Mouse (Mus musculus): ENCODE measurements around the gene 4933424G06Rik.

The 4933424G06Rik gene

DNA sequence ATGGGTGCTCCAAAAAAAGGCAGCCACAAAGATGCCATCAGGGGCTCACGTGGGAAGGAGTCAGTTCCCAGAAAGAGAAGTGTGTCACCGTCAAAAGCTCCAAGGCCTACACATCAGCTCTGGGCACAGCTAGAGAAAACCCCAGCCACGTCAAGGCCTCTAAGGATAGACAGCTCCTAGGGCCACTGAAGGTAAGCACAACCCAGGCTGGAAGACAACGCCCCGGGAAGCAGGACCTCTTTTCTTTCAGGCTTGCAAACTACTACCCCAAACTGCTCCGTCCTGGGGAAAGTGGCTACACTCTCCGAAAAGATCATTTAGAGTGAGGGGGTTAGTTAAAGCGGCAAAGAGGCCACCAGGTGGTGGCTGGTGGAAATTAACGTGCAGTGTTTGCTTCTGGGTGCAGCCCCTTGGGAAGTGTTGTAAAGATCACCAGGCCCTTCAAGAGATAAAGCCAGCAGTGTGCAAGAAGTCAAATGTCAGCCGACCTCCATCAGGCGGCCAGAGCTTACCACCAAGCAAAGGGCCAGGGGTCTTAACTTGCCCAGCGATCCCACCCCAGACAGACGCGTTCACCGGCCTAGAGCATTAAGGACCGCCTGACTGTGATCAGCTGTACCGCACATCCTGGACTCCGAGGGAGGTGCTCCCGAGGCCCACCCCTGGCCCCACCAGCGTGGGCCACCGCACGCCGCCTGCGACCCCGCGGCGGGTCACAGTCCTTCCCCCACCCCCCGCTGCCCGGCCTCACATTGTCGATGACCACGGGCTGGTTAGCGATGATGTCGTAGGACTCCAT lies 695 bp upstream of the 4933424G06Rik start:
- DNase-seq (ENCODE audit: low spot score in 2 of 2) = peak in 1 of 2 experiments; percentile 17

DNA sequence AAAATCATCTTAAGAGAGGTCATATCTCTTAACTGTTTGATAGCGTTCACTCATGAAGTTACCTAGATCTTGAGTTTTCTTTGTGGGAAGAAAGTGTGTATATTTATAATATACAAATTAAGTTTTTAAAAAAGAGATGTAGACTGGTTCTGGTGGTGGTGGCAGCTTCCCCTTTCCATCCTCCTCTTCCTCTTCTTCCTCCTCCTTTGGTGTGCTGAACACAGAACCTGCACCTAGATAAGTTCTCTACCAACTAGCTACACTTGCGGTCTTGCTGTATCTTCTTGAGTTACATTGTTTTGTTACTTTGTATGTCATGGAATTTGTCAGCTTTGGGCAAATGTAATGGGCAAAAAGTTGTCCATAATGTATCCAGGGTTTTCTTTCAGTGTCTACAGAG lies 1.2 kb downstream of the 4933424G06Rik start:
- DNase-seq (ENCODE audit: low spot score in 2 of 2) = no peak

DNA sequence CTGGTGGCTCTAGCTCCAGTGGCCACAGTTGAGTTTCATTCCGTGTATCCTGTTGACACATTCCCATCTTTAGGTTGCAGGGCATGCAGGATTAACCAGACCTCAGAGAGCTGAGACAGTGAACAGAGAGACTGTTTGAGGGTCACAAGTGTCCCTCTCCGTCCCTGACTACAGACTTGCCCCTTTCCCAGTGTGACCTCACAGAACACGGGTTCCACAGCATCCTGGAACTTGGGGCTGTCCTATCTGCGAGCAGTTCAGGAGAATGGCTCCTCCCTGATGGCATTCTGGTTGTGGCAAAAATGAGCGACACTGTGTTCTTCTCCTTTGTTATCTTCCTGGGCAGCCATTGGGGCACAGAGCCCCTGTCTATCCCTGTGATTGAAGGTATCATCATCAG lies 4.4 kb downstream of the 4933424G06Rik start, which contains the start of gene Actr1b:
Gene Actr1b, minus strand, starts transcription at position 112 of the 400 bp plus-strand sequence.
- no peak for DNase-seq (ENCODE audit: low spot score in 2 of 2)

DNA sequence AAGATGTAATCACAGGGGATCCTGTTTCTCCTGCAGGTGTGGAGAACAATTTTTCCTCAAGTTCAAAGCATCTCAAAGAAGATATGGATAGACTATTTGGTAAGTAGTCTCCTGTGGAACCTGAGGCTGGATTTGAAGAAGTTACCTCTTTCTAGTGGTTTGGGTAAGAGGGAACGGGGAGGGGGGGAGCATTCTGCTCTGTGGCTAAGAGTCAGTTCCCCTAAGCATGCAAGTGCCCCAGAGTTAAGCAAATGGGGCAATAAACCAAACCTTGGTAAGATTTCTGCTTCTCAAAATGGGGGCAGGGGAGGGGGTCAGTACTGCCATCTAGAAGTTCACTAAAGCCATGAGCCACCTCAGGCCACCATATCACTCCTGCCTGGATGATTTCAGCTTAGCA lies 8.8 kb downstream of the 4933424G06Rik start:
- no peak for DNase-seq (ENCODE audit: low spot score in 2 of 2)

DNA sequence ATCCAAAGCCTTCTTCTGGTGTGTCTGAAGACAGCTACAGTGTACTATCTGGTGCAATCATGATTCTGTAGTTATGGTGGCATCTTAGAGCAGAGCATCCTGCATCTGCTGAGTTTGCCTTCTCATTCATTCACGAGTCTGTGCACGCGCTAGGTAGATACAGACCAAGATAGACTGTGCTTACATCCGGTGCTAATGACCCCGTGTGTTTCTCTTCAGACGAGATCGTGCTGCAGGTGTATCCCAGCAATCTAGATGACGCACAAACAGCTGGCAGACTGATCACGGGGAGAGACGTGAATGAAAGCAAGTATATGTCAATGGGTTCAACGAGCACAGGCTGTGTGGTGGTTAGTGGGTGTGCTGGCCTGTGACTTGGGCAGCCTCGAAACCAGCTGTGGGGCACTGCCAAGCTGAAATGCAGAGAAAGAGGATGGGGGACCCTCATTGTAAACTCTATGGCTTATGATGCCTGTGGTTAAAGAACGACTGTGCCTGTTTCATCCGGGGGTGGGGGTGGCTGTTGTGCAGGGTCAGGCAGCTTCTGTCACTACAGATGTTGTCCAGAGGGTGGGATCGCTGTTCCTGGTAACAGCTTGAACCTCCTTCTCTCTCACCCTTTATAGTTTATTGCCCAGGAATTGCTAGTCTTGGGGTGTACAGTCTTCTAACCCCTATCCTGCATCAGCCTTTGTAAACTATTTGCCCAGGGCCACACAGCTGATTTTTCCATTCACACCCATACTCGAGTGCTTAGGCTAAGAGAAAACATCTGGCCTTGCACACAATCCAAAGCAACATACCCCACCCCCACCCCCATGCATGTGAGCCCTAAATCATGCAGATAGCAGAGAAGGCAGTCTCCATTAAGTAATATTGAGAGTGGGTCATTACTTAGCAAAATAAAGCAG lies 13.5 kb downstream of the 4933424G06Rik start:
- DNase-seq (ENCODE audit: low spot score in 2 of 2) = no peak

DNA sequence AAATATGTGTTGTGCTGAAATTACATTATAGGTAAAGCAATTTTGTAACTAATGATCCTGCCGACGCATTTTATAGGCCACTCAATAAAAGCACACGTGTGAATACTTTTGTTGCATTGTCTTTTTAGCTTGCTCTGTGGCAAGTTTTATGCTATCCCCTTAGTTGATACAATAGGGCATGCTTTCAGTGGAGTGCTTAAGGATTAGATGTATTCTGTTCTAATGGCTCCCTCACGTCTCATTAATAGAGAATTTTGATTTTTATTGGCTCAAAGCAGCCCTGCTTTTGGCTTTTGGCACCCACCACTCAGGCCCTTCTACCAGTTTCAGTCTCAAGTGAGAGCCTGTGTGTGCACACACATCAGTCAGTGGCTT lies 14.1 kb downstream of the 4933424G06Rik start:
- DNase-seq (ENCODE audit: low spot score in 2 of 2) = no peak

DNA sequence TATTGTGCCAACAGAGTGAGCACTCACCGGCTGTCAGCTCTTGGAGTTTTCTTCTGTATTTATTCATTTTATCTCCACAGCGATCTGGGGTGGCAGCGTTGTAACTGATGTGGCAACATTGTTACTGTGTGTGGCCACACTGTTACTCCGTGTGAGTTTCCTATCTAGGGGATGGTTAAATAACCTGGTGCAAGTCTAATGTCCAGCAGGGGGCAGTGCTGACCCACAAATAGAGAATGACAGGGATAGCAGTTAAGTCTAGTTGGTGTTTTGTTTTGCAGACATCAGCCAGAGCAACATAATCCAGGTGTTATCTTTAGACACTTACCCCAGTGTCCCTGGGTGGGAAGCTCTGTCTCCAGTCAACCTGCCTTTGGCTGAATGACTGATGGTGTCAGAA lies 27.4 kb downstream of the 4933424G06Rik start:
- DNase-seq (ENCODE audit: low spot score in 2 of 2) = peak; percentile 48 to 72

DNA sequence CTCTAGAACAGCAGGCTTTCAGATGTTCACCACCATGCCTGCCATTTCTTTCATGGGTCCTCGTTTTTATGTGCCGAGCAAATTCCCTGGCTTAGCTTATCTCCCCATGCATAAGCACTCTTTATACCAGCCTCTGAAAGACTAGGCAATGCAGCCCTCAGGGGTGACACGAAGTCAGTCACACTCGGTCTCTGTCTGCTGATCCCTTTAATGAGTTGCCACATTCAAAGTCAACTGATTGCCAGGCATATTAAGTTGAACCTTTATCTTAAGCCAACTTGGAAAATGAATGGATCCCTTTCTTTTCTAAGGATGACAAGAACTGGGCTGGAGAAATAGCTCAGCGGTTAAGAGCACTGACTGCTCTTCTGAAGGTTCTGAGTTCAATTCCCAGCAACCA lies 29.3 kb downstream of the 4933424G06Rik start:
- no peak for DNase-seq (ENCODE audit: low spot score in 2 of 2)

DNA sequence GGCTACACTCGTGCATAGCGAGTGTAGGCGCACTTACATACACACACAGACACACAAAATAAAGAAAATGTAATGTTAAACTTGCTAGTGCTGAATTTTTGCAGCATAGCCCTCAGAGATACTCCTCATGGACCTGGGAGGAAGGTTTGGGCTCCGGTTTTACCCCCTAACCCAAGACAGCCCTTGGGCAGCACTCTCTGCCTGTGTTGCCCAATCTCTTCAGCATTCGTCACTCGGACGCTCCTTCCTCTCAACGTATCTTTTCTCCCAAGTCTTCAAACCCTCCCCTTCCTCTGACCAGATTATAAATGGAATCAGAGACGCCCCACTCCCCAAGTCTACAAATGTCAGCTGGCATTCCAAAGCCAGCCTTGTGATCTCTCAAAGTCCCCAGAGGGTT lies 33.1 kb downstream of the 4933424G06Rik start:
- no peak for DNase-seq (ENCODE audit: low spot score in 2 of 2)

DNA sequence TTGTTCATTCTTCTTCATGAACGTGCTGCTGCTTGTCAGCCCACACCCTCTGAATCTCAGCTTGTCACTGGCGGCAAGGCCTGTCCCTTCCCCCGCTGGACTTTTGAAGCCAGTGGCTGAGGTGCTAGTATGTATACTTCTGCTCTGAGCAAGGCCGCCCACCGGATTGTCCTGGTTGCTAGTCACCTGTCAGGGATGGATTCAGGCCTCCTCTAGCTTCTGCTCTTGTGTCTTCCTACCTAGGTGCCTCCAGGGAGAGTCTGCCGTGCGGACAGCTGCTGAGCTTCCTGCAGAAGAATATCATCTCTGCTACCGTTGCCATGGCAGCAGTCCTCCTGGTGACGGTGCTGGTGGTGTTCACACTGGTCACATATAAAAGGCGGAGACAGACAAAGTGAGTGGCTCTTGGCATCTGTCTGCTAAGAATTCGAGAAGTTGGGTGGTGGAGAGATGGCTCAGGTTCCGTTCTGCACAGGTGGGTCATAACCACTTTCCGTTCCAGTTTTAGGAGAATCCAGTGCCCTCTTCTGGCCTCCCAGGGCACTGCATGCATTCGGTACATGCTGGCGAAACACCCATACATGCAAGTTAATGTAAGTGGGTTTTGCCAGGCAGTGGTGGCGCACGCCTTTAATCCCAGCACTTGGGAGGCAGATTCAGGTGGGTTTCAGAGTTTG lies 34.5 kb downstream of the 4933424G06Rik start:
- DNase-seq (ENCODE audit: low spot score in 2 of 2) = peak; percentile 16 to 46

DNA sequence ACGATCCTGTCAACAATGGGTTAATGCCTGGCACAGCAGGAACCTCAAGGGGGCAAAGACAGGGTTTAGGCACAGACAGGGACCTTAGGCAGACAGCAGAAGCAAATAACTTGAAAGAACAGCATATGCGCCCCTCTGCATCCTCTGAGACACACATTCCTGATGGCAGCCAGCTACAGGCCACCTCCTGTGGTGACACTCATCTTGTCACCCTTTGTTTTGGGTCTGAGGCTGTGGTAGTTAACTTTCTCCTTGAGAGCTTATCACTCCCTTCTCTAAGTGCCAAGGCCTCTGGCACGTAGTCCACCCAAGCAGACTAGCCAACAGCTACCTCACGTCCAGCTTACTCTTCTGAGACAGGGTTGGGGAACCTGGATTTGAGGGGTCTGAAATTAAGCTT lies 35.7 kb downstream of the 4933424G06Rik start:
- DNase-seq (ENCODE audit: low spot score in 2 of 2) = no peak

DNA sequence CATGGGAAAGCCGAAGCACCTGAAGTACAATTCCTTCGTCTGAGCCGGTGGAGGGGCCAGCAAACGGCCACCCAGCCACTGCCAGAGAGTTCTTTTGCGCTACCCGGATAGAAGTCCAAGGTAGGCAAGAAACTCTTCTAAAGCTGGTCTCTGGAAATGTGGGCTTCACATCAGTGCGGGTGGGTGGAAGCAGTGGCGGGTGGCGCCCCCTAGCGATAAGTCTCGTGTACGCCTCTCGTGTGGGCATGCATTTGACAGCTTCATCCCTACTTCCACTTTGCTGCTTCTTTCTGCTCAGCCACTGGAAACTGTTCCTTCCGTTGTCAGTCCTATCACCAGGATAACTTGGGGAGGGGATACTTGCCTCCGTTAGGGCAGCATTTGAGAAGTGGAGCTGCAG lies 36.5 kb downstream of the 4933424G06Rik start:
- no peak for DNase-seq (ENCODE audit: low spot score in 2 of 2)

DNA sequence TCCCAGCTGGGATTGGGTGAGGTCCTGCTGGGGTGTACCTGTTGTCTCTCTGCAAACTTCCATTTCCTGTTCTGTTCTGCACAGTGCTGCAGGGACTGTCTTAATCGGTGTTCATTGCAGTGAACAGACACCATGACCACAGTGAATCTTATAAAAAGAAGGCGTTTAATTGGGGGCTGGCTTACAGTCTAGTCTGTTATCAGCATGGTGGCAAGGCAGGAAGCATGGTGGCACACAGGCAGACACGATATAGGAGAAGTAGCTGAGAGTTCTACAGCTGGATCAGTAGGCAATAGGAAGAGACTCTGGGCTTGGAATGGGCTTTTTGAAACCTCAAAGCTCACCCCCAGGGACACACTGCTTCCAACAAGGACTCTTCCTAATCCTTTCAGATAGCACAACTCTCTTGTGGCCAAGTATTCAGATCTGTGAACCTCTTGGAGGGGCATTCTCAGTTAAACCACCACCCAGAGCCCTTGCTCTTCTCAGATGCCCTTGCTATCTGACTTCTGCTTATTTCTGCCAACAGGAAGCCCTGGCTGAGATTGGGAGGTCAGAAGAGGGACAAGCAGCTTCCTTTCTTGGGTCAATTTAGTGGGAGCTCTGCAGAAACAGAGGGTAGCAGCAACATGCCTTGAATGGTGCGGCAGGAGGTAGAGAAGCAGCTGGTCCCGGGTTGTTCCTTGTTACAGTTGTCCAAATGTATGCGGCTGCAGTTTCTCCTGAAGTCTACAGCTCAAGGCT lies 44.2 kb downstream of the 4933424G06Rik start:
- peak in 1 of 2 experiments; percentile 15 for DNase-seq (ENCODE audit: low spot score in 2 of 2)

DNA sequence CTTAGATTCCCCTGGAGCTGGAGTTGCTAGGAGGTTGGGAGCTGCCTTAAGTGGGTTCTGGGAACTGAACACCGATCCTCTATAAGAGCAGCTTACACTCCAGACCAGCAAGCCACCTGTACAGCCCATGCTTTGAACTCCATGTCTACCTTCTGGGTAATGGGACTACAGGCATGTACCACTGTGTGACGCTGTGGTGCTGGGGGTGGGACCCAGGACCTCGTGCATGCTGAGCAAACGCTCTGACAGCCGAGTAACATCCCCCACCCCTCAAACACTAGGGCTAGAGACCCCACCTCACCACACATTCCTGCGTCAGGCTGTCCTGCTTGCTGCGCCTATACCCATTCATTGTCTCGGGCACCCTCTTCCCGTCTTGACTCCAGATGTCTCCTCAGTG lies 48.6 kb downstream of the 4933424G06Rik start:
- DNase-seq (ENCODE audit: low spot score in 2 of 2) = no peak

DNA sequence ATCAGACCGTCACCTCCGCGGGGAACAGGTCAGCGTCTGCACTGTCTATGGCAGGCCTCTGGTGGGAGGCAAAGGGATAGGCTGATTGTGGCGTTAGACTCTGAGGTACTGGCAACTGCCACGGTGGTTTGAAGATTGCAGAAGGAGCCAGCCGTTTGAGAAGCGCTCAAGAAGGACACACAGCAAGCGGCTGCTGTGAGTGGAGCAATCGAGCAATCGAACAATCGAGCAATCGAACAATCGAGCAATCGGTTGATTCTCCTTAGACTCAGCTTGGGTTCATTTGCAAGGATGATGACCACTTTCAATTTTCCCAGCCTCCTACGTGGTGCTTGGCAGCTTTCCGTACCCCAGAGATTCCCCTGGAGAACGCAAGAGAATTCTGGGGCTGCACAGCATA lies 49.1 kb downstream of the 4933424G06Rik start:
- no peak for DNase-seq (ENCODE audit: low spot score in 2 of 2)

DNA sequence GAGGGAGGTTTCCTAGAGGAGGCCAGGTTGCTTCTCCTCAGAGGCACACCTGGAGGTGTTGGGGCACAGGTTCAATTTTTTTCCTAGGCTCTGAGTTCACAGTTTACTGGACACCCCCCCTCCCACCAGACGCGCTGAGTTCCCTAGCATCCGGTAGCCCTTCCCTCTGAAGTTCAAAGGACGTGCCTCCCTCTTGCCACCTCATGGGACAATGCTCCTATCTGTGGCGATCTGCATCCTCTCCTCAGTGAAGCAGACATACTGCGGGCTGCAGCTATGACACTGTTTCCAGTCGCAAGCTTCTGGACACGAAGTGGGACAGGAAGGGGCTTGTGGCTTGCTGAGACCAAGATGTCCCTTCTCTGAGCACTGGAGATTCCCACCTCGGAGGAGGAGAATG lies 50.5 kb downstream of the 4933424G06Rik start:
- DNase-seq (ENCODE audit: low spot score in 2 of 2) = no peak

DNA sequence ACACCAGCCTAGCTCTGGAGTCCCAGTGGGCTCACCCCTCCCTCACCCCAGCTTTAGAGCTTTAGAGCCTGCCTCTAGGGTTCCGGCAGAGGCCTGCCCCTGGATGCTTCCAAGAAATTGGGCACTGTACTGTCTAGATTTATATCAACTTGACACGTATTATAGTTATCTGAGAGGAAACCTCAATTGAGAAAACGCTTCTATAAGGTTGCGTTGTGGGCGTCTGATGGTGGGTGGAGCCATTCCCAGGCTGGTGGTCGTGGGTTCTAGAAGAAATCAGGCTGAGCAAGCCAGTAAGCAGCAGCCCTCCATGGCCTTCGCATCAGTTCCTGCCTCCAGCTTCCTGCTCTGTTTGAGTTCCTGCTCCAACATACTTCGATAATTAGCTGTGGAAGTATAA lies 51.1 kb downstream of the 4933424G06Rik start:
- DNase-seq (ENCODE audit: low spot score in 2 of 2) = no peak

DNA sequence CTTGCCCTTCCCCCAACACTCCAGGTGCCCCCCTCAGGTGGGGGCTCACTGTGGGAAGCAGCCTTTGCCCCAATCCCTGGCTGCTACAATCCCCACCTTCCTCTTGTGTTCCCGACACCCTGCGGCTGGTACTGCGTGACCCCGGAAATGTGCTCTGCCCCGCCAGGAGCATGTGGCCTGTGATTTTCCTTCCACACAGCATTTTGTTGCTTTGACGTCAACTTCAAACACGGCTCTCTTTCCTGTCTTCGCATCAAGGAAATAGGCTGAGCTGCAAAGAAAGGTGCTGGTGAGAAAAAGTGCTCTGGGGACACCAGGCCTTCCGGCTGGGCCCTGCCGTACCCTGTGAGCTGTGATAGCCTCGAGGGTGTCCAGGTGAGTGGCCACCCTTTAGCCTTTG lies 51.6 kb downstream of the 4933424G06Rik start, which contains the start of gene Zap70:
Gene Zap70, plus strand, starts transcription at position 231 of the 400 bp plus-strand sequence.
- no peak for DNase-seq (ENCODE audit: low spot score in 2 of 2)

DNA sequence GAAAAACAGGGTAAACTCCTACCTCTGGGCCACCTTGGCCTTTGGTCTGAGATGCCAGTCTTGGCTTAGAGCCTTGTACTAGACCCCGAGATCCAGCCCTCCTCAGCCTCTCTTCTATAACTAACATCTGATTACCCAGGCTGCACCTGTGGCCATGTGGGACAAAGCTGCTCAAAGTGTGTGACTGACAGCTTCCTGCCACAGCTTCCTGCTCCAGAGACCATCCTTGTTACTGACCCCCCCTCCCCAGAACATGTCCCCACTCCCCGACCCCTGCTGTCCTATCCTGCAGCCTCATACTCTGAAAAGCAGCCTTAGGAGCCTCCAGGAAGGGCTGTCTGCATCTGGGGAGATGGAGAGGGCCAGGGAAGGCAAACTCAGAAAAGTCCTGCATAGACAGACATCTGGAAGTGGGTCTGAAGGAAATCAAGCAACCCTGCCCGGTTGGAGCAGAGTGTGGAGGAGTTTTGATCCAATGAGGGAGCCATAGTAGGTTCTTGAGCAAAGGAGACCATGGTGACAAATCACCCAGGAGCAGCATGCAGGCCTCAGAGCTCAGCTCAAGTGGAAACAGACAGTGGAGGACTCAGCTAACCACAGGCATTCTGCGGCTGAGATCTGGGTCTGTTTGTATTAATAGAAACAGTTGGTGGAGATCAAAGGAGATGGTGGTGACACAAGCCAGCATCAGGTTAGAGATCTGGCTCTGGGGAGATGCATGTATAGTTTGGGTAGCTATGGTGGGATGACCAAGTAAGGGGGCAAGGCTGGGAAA lies 56.7 kb downstream of the 4933424G06Rik start:
- DNase-seq (ENCODE audit: low spot score in 2 of 2) = no peak

DNA sequence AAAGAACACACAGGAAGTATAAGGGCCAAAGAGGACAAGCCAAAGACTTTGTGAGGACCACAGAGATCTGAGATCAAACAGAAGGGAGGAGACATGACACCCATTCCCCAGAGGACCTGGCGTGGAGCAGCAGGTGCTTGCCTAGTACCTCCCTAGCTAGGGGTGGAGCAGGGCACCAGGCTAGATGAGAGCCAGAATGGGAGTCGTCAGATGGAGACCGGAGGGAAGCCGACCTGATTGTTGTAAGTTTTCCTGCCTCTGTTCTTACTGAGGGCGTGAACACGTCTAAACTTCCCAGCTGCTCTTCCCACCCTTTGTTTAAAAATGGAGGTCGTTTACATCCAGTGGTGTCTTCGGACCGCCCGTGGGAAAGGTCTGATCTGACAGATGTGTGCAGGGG lies 57.4 kb downstream of the 4933424G06Rik start:
- DNase-seq (ENCODE audit: low spot score in 2 of 2) = no peak

DNA sequence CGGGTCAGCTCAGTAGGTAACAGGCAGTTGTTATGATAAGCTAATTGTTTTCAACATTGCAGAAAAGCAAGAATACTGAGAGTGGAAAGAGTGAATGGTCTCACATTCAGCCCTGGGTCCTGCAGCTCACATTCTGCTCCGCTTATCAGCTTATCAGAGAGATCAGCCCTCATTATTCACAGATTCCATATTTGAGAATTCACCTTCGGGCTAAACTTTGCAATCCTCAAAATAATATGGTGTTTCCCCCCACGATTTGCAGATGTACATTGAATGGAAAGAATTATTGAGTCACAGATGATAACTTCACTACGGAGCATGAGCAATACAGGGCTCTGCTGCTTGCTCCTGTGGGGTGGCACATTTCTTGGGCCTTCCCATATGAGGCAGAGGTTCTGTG lies 58.8 kb downstream of the 4933424G06Rik start:
- DNase-seq (ENCODE audit: low spot score in 2 of 2) = no peak
